Mouse (Mus musculus): ENCODE results near the gene Flcn. TPM values are rescaled to one million over a fixed set of nuclear protein-coding genes. Genes with fewer than 3 reads are reported as not detected.

The Flcn gene
- polyA plus RNA-seq, 1 experiment: 58.9 TPM

- 59% methylated on average over 14 of the region's 14 CpGs for WGBS
- no peak for TF ChIP-seq CTCF (IDR thresholded peaks at IDR 0.05; ENCODE audit: insufficient read depth, low read length)
- no peak for TF ChIP-seq POLR2A (IDR thresholded peaks at IDR 0.05; ENCODE audit: borderline replicate concordance, extremely low read depth, low read depth, low read length)
- Histone ChIP-seq H3K4me1 (ENCODE audit: control insufficient read depth, insufficient read depth, low read length) (no peaks in the 10 kb centered on the region; the same call in none of the 2 replicates), H3K4me3 (replicated peaks; ENCODE audit: extremely low read depth, low read depth, low read length) (peak overlapping the region; percentile 44)
- no peak for DNase-seq
These were observed 1.5 kb downstream of the Flcn start for GRCm38 (mm10) chr11:59808170-59808960.

GRCm38 (mm10) chr11:59805656-59806055 lies 4.2 kb downstream of the Flcn start:
- TF ChIP-seq CTCF (IDR thresholded peaks at IDR 0.05; ENCODE audit: insufficient read depth, low read length) (no peak), POLR2A (IDR thresholded peaks at IDR 0.05; ENCODE audit: borderline replicate concordance, extremely low read depth, low read depth, low read length) (no peak)
- WGBS: 93% methylated on average over 2 of the region's 2 CpGs
- DNase-seq: no peak
- Histone ChIP-seq H3K4me1 (ENCODE audit: control insufficient read depth, insufficient read depth, low read length) (no peaks in the 10 kb centered on the region; the same call in none of the 2 replicates), H3K4me3 (replicated peaks; ENCODE audit: extremely low read depth, low read depth, low read length) (no peak overlapping the region)

GRCm38 (mm10) chr11:59805256-59805655 lies 4.6 kb downstream of the Flcn start:
- 88% methylated on average over 1 of the region's 1 CpGs for WGBS
- no peak for TF ChIP-seq POLR2A (IDR thresholded peaks at IDR 0.05; ENCODE audit: borderline replicate concordance, extremely low read depth, low read depth, low read length)
- TF ChIP-seq CTCF (IDR thresholded peaks at IDR 0.05; ENCODE audit: insufficient read depth, low read length): no peak
- no peak for DNase-seq

GRCm38 (mm10) chr11:59804409-59805110 lies 5.3 kb downstream of the Flcn start:
- 88% methylated on average over 22 of the region's 22 CpGs for WGBS
- Histone ChIP-seq H3K4me1 (ENCODE audit: control insufficient read depth, insufficient read depth, low read length) (no peaks in the 10 kb centered on the region; the same call in 1 of the 2 replicates), H3K4me3 (replicated peaks; ENCODE audit: extremely low read depth, low read depth, low read length) (no peak overlapping the region)
- no peak for TF ChIP-seq POLR2A (IDR thresholded peaks at IDR 0.05; ENCODE audit: borderline replicate concordance, extremely low read depth, low read depth, low read length)
- TF ChIP-seq CTCF (IDR thresholded peaks at IDR 0.05; ENCODE audit: insufficient read depth, low read length): no peak
- DNase-seq: no peak

More at GRCm38 (mm10) chr11:59805256-59805655, 4.6 kb downstream of the Flcn start:
- Histone ChIP-seq H3K4me3 (replicated peaks; ENCODE audit: extremely low read depth, low read depth, low read length) (no peak overlapping the region), H3K4me1 (ENCODE audit: control insufficient read depth, insufficient read depth, low read length) (no peaks in the 10 kb centered on the region; the same call in 1 of the 2 replicates)

GRCm38 (mm10) chr11:59803516-59803915 lies 6.3 kb downstream of the Flcn start:
- TF ChIP-seq CTCF (IDR thresholded peaks at IDR 0.05; ENCODE audit: insufficient read depth, low read length) (no peak), POLR2A (IDR thresholded peaks at IDR 0.05; ENCODE audit: borderline replicate concordance, extremely low read depth, low read depth, low read length) (no peak)
- Histone ChIP-seq H3K4me1 (ENCODE audit: control insufficient read depth, insufficient read depth, low read length) (no peaks in the 10 kb centered on the region; the same call in 1 of the 2 replicates), H3K4me3 (replicated peaks; ENCODE audit: extremely low read depth, low read depth, low read length) (no peak overlapping the region)
- DNase-seq: no peak
- WGBS: 86% methylated on average over 14 of the region's 14 CpGs

- Histone ChIP-seq H3K4me3 (replicated peaks; ENCODE audit: extremely low read depth, low read depth, low read length) (no peak overlapping the region), H3K4me1 (ENCODE audit: control insufficient read depth, insufficient read depth, low read length) (no peaks in the 10 kb centered on the region)
- TF ChIP-seq POLR2A (IDR thresholded peaks at IDR 0.05; ENCODE audit: borderline replicate concordance, extremely low read depth, low read depth, low read length): no peak
- TF ChIP-seq CTCF (IDR thresholded peaks at IDR 0.05; ENCODE audit: insufficient read depth, low read length): no peak
- 91% methylated on average over 8 of the region's 8 CpGs for WGBS
- DNase-seq: no peak
These were observed 7.9 kb downstream of the Flcn start for GRCm38 (mm10) chr11:59801881-59802280.

- H3K4me1 ChIP-seq (ENCODE audit: control insufficient read depth, insufficient read depth, low read length): no peaks in the 10 kb centered on the region
- TF ChIP-seq CTCF (IDR thresholded peaks at IDR 0.05; ENCODE audit: insufficient read depth, low read length) (no peak), POLR2A (IDR thresholded peaks at IDR 0.05; ENCODE audit: borderline replicate concordance, extremely low read depth, low read depth, low read length) (no peak)
- WGBS: 93% methylated on average over 10 of the region's 10 CpGs
- H3K4me3 ChIP-seq (replicated peaks; ENCODE audit: extremely low read depth, low read depth, low read length): no peak overlapping the region
- DNase-seq: no peak
These were observed 9.4 kb downstream of the Flcn start for GRCm38 (mm10) chr11:59800412-59800811.

GRCm38 (mm10) chr11:59793390-59793789 lies 16.4 kb downstream of the Flcn start:
- DNase-seq: no peak
- TF ChIP-seq CTCF (IDR thresholded peaks at IDR 0.05; ENCODE audit: insufficient read depth, low read length) (no peak), POLR2A (IDR thresholded peaks at IDR 0.05; ENCODE audit: borderline replicate concordance, extremely low read depth, low read depth, low read length) (no peak)
- WGBS: 89% methylated on average over 6 of the region's 6 CpGs
- no peaks in the 10 kb centered on the region; the same call in 1 of the 2 replicates for H3K4me1 ChIP-seq (ENCODE audit: control insufficient read depth, insufficient read depth, low read length)
- H3K4me3 ChIP-seq (replicated peaks; ENCODE audit: extremely low read depth, low read depth, low read length): no peak overlapping the region

GRCm38 (mm10) chr11:59789311-59789710 lies 20.5 kb downstream of the Flcn start:
- H3K4me1 ChIP-seq (ENCODE audit: control insufficient read depth, insufficient read depth, low read length): peaks cover 6% of the 10 kb centered on the region
- no peak for DNase-seq
- 88% methylated on average over 1 of the region's 1 CpGs for WGBS
- TF ChIP-seq CTCF (IDR thresholded peaks at IDR 0.05; ENCODE audit: insufficient read depth, low read length) (no peak), POLR2A (IDR thresholded peaks at IDR 0.05; ENCODE audit: borderline replicate concordance, extremely low read depth, low read depth, low read length) (no peak)
- no peak overlapping the region for H3K4me3 ChIP-seq (replicated peaks; ENCODE audit: extremely low read depth, low read depth, low read length)

All from lung, adult 2 months (tissue).